Mouse (Mus musculus) neural tube, embryonic 12.5 days (tissue): ENCODE measurements around the gene Ptprb. TPM values are rescaled to one million over a fixed set of nuclear protein-coding genes. Genes with fewer than 3 reads are reported as not detected.
A peak's percentile ranks its signal among the peaks of the same experiment; 100 is the strongest.

Experiments
- ATAC-seq: fragments of 200-750 bp; cut with Nextera tagmentation; 2 replicates; pipeline ENCODE4 v1.8.0; 2017; ENCODE audit warnings: low read depth, mild to moderate bottlenecking, moderate TSS enrichment, moderate library complexity; ENCODE audit not compliant: low FRiP score
- H3K27ac ChIP-seq: fragments of 300-500 bp; sonication (generic); 2 replicates; pipeline ENCODE4 v1.5.1; 2016
- H3K27me3 ChIP-seq: fragments of 300-500 bp; sonication (generic); replicated peaks from 2 replicates; pipeline ENCODE4 v1.6.1; 2016; ENCODE audit warnings: mild to moderate bottlenecking
- H3K36me3 ChIP-seq: fragments of 300-500 bp; sonication (generic); 2 replicates; pipeline ENCODE4 v1.6.1; 2016; ENCODE audit warnings: mild to moderate bottlenecking
- H3K4me1 ChIP-seq: fragments of 300-500 bp; sonication (generic); 2 replicates; pipeline ENCODE4 v1.6.1; 2016
- H3K4me2 ChIP-seq: fragments of 300-500 bp; sonication (generic); replicated peaks from 2 replicates; pipeline ENCODE4 v1.6.1; 2016; ENCODE audit warnings: mild to moderate bottlenecking
- H3K4me3 ChIP-seq: fragments of 300-500 bp; sonication (generic); 2 replicates; pipeline ENCODE4 v1.5.1; 2016
- H3K9ac ChIP-seq: fragments of 300-500 bp; sonication (generic); 2 replicates; pipeline ENCODE4 v1.6.1; 2016; ENCODE audit warnings: mild to moderate bottlenecking
- H3K9me3 ChIP-seq: fragments of 300-500 bp; sonication (generic); 2 replicates; pipeline ENCODE4 v1.6.1; 2016; ENCODE audit warnings: mild to moderate bottlenecking
- WGBS: fragments of 180-500 bp; shearing (Covaris S2); methylation state at CpG from one replicate; pipeline ENCODE4 v1.1.7; 2016; 5-methylcytosine and 5-hydroxymethylcytosine counted together
- polyA plus RNA-seq: library from polyadenylated mRNA; unstranded; fragments of >200 nt; fragmentation: Nextera tagmentation; extraction: Ambion mirVana; gene quantifications from 2 replicates; pipeline ENCODE4 v1.2.1, GENCODE M21; 2016

Ptprb gene
- polyA plus RNA-seq, 1 experiment from 2014 or later, result 4.3 TPM

DNA sequence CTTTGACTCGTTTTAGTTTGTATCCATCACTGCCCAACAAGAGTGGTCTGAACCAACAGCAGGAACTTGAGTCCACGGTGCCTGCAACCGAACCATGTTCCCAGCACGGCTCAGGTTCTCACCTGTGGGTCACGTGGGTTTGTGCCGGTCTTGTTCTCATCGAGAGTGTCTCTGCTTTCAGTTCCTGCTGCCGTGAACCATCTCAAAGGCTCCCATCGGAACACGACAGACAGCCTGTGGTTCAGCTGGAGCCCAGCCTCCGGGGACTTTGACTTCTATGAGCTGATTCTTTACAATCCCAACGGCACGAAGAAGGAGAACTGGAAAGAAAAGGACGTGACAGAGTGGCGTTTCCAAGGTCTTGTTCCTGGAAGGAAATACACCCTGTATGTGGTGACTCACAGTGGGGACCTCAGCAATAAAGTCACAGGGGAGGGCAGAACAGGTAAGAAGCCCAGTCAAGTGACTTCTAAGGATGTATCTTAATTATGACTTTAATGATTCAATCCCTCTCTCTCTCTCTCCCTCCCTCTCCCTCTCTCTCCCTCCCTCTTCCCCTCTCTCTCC lies 71.4 kb downstream of the Ptprb start:
- WGBS, result 84% methylated on average over 15 of the region's 15 CpGs
- no peak for ATAC-seq
- Histone ChIP-seq H3K9ac (no peak overlapping the region), H3K27me3 (no peaks in the 10 kb centered on the region), H3K9me3 (no peaks in the 10 kb centered on the region), H3K4me3 (no peak overlapping the region), H3K36me3 (no peaks in the 10 kb centered on the region), H3K4me1 (peaks cover 4% of the 10 kb centered on the region; the same call in 1 of the 2 replicates), H3K27ac (no peak overlapping the region), H3K4me2 (no peak overlapping the region)

DNA sequence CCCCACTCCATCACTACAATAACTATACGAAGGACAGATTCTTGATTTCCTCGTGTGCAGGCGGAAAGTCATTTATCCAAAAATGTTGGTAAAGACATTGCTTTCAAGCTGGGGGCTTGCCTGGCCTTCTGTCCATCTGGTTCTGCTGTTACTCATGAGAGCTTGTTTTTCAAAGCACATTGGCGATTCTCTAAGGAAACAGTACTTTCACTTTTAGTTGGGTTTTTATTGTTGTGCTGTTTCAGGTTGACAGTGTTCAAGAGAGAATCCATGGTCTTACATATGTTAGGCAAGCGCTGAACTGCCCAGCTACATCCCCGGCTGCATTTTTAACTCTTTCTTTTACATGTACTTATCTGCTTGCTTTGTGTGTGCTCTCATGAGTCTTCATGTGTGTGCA lies 73.7 kb downstream of the Ptprb start:
- H3K9me3 ChIP-seq, result no peaks in the 10 kb centered on the region
- no peaks in the 10 kb centered on the region for H3K27me3 ChIP-seq
- no peaks in the 10 kb centered on the region for H3K36me3 ChIP-seq
- no peak overlapping the region for H3K9ac ChIP-seq
- no peak for ATAC-seq
- no peak overlapping the region for H3K27ac ChIP-seq
- no peak overlapping the region for H3K4me2 ChIP-seq
- no peak overlapping the region for H3K4me3 ChIP-seq
- peaks cover 4% of the 10 kb centered on the region; the same call in 1 of the 2 replicates for H3K4me1 ChIP-seq
- 92% methylated on average over 6 of the region's 6 CpGs for WGBS

DNA sequence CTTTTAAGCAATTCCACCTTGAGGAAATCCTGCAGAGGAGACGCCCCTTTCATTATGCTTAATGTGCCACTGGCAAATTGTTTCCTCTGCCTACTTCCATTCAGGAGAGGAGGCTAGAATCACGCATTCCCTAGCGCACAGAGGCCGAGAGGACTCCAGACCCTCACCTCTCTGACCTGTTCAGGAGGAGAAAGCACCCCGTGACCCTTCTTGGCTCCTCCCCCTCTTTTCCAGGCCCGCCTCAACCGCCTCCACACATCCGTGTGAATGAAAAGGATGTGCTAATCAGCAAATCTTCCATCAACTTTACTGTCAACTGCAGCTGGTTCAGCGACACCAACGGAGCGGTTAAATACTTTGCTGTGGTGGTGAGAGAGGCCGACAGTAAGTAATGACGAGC lies 75.2 kb downstream of the Ptprb start:
- Histone ChIP-seq H3K9me3 (no peaks in the 10 kb centered on the region), H3K4me2 (no peak overlapping the region), H3K4me3 (no peak overlapping the region), H3K9ac (no peak overlapping the region), H3K27me3 (no peaks in the 10 kb centered on the region; the same call in 1 of the 2 replicates), H3K36me3 (no peaks in the 10 kb centered on the region), H3K4me1 (peaks cover 4% of the 10 kb centered on the region; the same call in 1 of the 2 replicates), H3K27ac (no peak overlapping the region)
- WGBS, result 20% methylated on average over 13 of the region's 13 CpGs
- ATAC-seq, result peak; percentile 53; the same call in 1 of the 2 replicates

DNA sequence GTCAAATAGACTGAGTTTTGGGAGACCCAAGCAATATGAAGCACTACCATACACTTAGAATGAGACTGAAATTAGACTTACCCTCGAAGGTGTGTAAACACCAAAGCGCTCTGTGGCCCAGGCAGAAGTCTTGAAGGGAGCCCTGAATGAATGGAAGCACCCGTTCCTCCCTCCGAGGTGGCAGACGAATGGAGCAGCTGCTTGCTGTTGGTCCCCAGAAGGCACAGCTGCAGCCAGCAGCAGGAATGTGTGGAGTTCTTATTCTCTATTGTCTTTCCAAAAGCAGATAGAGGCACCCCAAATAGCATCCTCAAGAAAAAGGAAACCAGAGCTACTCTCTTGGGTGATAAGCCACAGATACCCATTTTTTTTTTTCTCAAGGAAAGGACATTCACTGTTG lies 79.0 kb downstream of the Ptprb start:
- Histone ChIP-seq H3K27ac (no peak overlapping the region), H3K4me2 (no peak overlapping the region), H3K4me3 (no peak overlapping the region), H3K9ac (no peak overlapping the region), H3K9me3 (no peaks in the 10 kb centered on the region), H3K36me3 (no peaks in the 10 kb centered on the region), H3K27me3 (no peaks in the 10 kb centered on the region; the same call in 1 of the 2 replicates), H3K4me1 (peaks cover 4% of the 10 kb centered on the region)
- ATAC-seq, result no peak
- 53% methylated on average over 5 of the region's 5 CpGs for WGBS

DNA sequence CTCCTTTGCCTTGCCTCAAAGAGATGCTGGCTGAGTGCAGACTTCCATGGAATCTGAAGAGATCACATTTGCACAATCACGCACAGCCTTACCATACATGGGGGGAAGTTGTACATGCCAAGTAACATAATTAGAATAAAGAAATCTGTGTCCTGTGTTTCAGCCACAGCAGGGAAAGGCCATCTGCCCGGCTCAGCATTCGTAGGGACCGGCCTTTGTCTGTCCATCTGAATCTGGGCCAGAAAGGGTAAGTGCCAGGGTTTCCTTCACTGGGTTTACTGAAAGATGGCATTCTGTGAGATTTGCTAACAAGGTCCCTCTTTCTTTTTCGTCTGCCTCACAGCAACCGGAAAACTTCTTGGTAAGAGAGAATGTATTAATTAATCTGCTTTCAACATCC lies 86.9 kb downstream of the Ptprb start:
- Histone ChIP-seq H3K27me3 (no peaks in the 10 kb centered on the region), H3K4me2 (no peak overlapping the region), H3K27ac (no peak overlapping the region), H3K4me1 (peaks cover 6% of the 10 kb centered on the region), H3K36me3 (no peaks in the 10 kb centered on the region), H3K9ac (no peak overlapping the region), H3K9me3 (no peaks in the 10 kb centered on the region), H3K4me3 (no peak overlapping the region)
- WGBS, result 47% methylated on average over 6 of the region's 6 CpGs
- peak; percentile 76 for ATAC-seq

DNA sequence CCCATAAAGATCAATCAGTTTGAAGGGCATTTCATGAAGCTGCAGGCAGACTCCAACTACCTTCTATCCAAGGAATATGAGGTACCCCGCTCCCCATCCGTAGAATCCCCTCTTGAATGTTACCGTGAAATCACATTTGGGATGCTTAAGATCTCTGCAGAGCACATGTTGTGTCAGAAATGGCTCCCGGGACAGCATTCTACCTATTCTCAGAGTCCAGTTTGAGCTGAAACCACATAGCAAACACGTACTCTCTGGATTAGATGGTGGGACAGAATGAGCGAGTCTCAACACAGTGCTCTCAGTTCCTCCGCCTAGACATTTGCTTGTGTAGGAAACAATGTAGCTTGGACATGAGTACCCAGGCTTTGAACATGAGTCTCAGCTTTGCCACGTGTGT lies 87.3 kb downstream of the Ptprb start:
- no peaks in the 10 kb centered on the region for H3K9me3 ChIP-seq
- no peak overlapping the region for H3K4me2 ChIP-seq
- no peaks in the 10 kb centered on the region for H3K36me3 ChIP-seq
- peaks cover 6% of the 10 kb centered on the region for H3K4me1 ChIP-seq
- H3K27me3 ChIP-seq, result no peaks in the 10 kb centered on the region
- H3K27ac ChIP-seq, result no peak overlapping the region
- H3K4me3 ChIP-seq, result no peak overlapping the region
- H3K9ac ChIP-seq, result no peak overlapping the region
- WGBS, result 54% methylated on average over 8 of the region's 8 CpGs
- peak; percentile 56 for ATAC-seq

DNA sequence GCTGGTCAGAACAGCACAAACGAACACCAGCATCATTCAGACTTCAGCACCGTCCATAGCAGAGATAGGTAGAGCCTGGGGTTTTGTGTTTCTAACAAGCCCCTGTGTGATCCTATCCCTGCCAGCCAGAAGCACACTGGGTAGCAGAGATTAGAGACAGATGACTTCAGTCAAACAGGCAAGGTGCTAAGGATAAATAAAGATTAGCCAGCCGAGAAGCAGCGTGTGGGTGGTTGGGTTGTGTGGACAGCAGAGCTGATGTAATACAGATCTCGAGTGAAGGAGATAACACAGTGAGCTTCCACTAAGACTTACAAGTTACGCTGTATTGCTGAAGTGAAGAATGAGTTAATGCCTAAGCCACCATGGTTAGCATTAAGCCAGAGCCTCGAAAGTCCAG lies 89.4 kb downstream of the Ptprb start:
- ATAC-seq, result no peak
- Histone ChIP-seq H3K4me3 (no peak overlapping the region), H3K4me2 (no peak overlapping the region), H3K27me3 (peaks cover 5% of the 10 kb centered on the region; the same call in 1 of the 2 replicates), H3K9ac (no peak overlapping the region), H3K27ac (no peak overlapping the region), H3K36me3 (no peaks in the 10 kb centered on the region), H3K4me1 (peaks cover 6% of the 10 kb centered on the region; the same call in 1 of the 2 replicates), H3K9me3 (no peaks in the 10 kb centered on the region)
- 78% methylated on average over 7 of the region's 7 CpGs for WGBS

DNA sequence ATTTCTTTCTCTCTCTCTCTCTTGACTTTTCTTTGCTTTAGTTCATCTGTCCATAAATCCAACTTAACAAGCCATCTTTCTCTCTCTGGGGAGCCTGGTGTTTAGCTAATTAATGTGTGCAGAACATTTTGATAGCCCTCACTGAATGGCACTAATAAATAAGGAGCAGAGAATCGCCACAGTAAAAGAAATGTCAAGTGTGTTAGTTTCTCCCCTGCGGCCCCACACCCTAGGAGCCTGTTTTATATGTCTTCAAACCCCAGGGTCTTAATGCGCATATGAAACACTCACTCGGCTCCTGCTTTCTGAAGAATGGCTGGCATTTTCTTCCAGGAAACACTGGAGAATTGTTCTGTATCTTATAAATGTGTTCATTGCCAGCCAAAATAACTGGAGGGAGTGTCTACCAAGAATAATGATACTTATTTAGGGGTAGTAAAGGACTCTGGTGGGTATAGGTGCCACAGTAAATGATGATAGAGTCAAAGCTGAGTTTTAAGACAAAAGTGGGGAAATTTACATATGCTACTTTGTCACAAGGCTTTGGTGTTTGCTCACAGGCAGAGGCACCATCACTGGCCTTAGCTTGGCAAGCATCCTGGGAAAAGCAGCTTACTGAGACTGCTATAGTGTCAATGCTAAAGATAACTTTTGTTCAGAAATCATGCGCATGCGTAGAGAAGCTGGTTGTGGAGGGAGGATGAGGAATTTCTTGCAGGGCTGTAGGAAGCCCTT lies 95.8 kb downstream of the Ptprb start:
- peaks cover 5% of the 10 kb centered on the region; the same call in 1 of the 2 replicates for H3K27me3 ChIP-seq
- ATAC-seq, result peak; percentile 89
- no peaks in the 10 kb centered on the region for H3K9me3 ChIP-seq
- H3K4me1 ChIP-seq, result peaks cover 4% of the 10 kb centered on the region; the same call in 1 of the 2 replicates
- no peaks in the 10 kb centered on the region for H3K36me3 ChIP-seq
- no peak overlapping the region for H3K4me3 ChIP-seq
- no peak overlapping the region for H3K4me2 ChIP-seq
- no peak overlapping the region for H3K27ac ChIP-seq
- no peak overlapping the region for H3K9ac ChIP-seq
- 13% methylated on average over 6 of the region's 6 CpGs for WGBS

DNA sequence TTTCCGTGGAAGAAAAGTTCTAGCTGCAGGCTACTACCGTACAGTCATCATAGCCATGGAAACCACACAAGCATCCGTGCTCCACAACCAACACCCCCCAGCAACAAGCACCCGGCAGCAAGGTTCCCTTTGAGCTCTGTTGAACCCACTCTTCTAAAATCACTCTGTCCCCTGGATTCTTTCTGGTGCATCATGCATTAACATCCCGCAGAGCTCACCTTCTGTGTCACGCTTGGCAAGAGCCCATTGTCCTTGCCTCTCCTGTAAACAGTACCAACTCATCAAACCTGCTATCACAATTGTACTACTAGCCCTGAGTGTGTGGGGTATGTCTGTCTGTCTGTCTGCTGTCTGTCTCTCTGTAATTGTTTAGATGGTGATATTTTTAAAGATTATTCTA lies 98.8 kb downstream of the Ptprb start:
- Histone ChIP-seq H3K4me1 (peaks cover 4% of the 10 kb centered on the region; the same call in 1 of the 2 replicates), H3K9ac (no peak overlapping the region), H3K9me3 (no peaks in the 10 kb centered on the region), H3K27ac (no peak overlapping the region), H3K27me3 (peaks cover 7% of the 10 kb centered on the region; the same call in 1 of the 2 replicates), H3K4me2 (no peak overlapping the region), H3K36me3 (no peaks in the 10 kb centered on the region), H3K4me3 (no peak overlapping the region)
- WGBS, result 88% methylated on average over 6 of the region's 6 CpGs
- no peak for ATAC-seq

DNA sequence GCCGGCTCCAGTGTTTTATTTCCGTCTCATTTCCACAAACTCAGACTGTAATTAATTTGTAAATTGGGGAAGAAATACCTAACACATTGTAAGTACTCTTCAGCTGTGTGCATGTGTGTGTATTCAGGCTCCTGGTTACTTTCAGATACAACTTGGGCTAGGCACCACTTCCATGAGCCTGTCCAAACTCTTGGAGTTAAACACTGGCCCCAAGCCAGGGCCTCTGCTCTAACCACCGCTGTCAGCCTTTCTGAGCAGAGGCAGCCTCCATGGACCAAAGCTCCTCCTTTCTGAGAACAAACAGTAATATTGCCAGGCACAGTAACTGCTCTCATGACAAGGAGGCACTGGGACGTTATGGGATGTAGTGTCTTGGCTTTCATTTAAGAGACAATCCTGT lies 101.5 kb downstream of the Ptprb start:
- no peaks in the 10 kb centered on the region for H3K4me1 ChIP-seq
- H3K9me3 ChIP-seq, result no peaks in the 10 kb centered on the region
- no peak overlapping the region for H3K27ac ChIP-seq
- H3K36me3 ChIP-seq, result no peaks in the 10 kb centered on the region
- no peak overlapping the region for H3K4me3 ChIP-seq
- no peak for ATAC-seq
- H3K27me3 ChIP-seq, result peaks cover 7% of the 10 kb centered on the region; the same call in 1 of the 2 replicates
- H3K9ac ChIP-seq, result no peak overlapping the region
- no peak overlapping the region for H3K4me2 ChIP-seq
- WGBS, result 87% methylated on average over 4 of the region's 4 CpGs

DNA sequence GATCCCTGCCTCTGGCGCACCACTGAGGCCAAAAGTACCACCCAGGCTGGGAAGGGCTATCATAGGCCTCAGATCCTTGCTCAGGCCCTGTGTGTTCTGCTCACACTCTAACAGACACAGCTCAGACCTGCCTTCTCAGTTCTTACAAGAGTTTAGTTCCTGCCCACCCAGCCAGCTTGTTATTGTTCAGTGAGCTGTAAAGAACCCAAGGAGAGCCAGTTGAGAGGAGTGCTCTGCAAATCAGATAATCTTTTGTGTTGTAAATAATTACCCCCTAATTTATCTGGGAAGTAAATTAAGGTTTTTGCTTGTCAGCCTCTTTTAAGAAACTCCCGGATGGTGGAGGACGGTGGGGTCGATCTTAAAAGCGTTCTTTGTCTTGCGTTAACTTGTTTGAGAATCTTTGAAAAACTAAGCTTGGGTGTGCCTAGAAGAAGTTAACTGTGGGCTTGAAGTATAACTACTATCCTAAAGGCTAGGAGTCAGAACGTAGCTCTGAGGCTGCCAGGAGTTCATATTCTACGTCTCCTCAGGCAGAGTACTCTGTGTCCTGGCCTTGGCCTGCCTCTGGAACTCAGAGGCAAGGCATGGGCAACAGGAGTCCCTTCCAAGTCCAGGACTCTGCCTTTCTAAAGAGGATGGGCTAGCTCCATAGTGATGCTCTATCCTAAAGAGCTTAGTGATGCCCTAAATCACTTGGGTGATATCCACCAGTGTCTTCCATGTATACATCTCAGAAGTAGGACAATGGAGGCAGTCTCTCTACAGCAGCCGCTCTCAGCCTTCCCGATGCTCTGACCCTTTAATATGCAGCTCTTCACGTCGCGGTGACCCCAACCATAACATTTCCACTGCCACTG lies 107.7 kb downstream of the Ptprb start:
- no peaks in the 10 kb centered on the region for H3K9me3 ChIP-seq
- H3K27me3 ChIP-seq, result no peaks in the 10 kb centered on the region; the same call in 1 of the 2 replicates
- no peak overlapping the region for H3K9ac ChIP-seq
- peak; percentile 79 for ATAC-seq
- 32% methylated on average over 13 of the region's 13 CpGs for WGBS
- no peak overlapping the region for H3K27ac ChIP-seq
- H3K36me3 ChIP-seq, result no peaks in the 10 kb centered on the region
- no peak overlapping the region for H3K4me3 ChIP-seq
- no peak overlapping the region for H3K4me2 ChIP-seq
- peaks cover 15% of the 10 kb centered on the region; the same call in 1 of the 2 replicates for H3K4me1 ChIP-seq

DNA sequence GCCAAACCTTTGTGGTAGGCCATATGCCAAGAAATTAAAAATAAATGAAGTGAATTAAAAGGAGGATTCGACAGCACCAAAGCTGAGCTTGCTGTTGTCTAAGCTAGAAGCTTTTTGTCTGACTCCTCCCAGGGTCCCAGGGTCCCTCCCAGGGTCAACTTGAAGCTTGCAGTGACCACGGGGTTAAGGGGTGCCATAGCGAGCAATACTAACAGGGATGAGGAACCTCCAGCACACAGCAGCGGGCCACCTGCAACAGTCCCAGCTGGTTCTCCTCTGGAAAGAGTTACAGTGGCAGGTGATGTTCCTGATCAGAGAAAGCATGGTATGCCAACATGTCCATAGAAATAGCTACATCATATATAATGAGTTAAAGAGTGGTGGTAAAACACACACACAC lies 109.1 kb downstream of the Ptprb start:
- 75% methylated on average over 4 of the region's 4 CpGs for WGBS
- Histone ChIP-seq H3K4me2 (no peak overlapping the region), H3K9ac (no peak overlapping the region), H3K27me3 (no peaks in the 10 kb centered on the region; the same call in 1 of the 2 replicates), H3K27ac (no peak overlapping the region), H3K9me3 (no peaks in the 10 kb centered on the region), H3K4me3 (no peak overlapping the region), H3K36me3 (no peaks in the 10 kb centered on the region), H3K4me1 (peaks cover 15% of the 10 kb centered on the region)
- ATAC-seq, result no peak
